Mouse (Mus musculus): ENCODE measurements at regions not wholly inside any gene's neighbourhood (a gene's known extent, or its start where the extent isn't known, plus 50 kb on each side); places are given as distances from the start of the nearest gene placed in this dataset.
"Not testable (repeated sequence)": the region's sequence is repeated elsewhere in the genome, so short reads cannot be mapped to it uniquely, and the experiment has no call there.

GRCm38 (mm10) chr11:40477294-40477693 is 217.7 kb downstream of the Mat2b start:
- Histone ChIP-seq H3K4me1 (ENCODE audit: control insufficient read depth, insufficient read depth, low read length) (no peaks in the 10 kb centered on the region), H3K9ac (replicated peaks; ENCODE audit: low read length) (no peak overlapping the region), H3K27me3 (ENCODE audit: control insufficient read depth, insufficient read depth, low read length) (no peaks in the 10 kb centered on the region), H3K9me3 (replicated peaks; ENCODE audit: control insufficient read depth, low read length) (no peaks in the 10 kb centered on the region), H3K36me3 (replicated peaks; ENCODE audit: control insufficient read depth, insufficient read depth, low read depth, low read length) (no peaks in the 10 kb centered on the region), H3K4me2 (ENCODE audit: low read depth, low read length) (no peak overlapping the region), H3K4me3 (ENCODE audit: low read depth, low read length) (no peak overlapping the region), H3K27ac (replicated peaks; ENCODE audit: low read depth, low read length) (no peak overlapping the region)
- ATAC-seq (replicated peaks; ENCODE audit: insufficient number of reproducible peaks, low FRiP score, low TSS enrichment, low read depth) (no peak), DNase-seq (ENCODE audit: low spot score) (no peak)
- WGBS = 21% methylated on average over 7 of the region's 7 CpGs

- ATAC-seq (replicated peaks; ENCODE audit: insufficient number of reproducible peaks, low FRiP score, low TSS enrichment, low read depth) = peak; percentile 72
- Histone ChIP-seq H3K27me3 (ENCODE audit: control insufficient read depth, insufficient read depth, low read length) (no peaks in the 10 kb centered on the region), H3K9ac (replicated peaks; ENCODE audit: low read length) (no peak overlapping the region), H3K36me3 (replicated peaks; ENCODE audit: control insufficient read depth, insufficient read depth, low read depth, low read length) (no peaks in the 10 kb centered on the region), H3K4me3 (ENCODE audit: low read depth, low read length) (no peak overlapping the region), H3K4me1 (ENCODE audit: control insufficient read depth, insufficient read depth, low read length) (no peaks in the 10 kb centered on the region), H3K9me3 (replicated peaks; ENCODE audit: control insufficient read depth, low read length) (no peaks in the 10 kb centered on the region), H3K4me2 (ENCODE audit: low read depth, low read length) (no peak overlapping the region), H3K27ac (replicated peaks; ENCODE audit: low read depth, low read length) (no peak overlapping the region)
- WGBS = 24% methylated on average over 6 of the region's 6 CpGs
- peak; percentile 77 for DNase-seq (ENCODE audit: low spot score)
Observed at GRCm38 (mm10) chr11:40469080-40469705, 225.8 kb downstream of the Mat2b start.

GRCm38 (mm10) chr11:40456571-40456970 is 238.4 kb downstream of the Mat2b start:
- no peak overlapping the region for H3K4me3 ChIP-seq (ENCODE audit: low read depth, low read length)
- no peak overlapping the region for H3K4me2 ChIP-seq (ENCODE audit: low read depth, low read length)
- no peaks in the 10 kb centered on the region for H3K36me3 ChIP-seq (replicated peaks; ENCODE audit: control insufficient read depth, insufficient read depth, low read depth, low read length)
- no peak overlapping the region for H3K9ac ChIP-seq (replicated peaks; ENCODE audit: low read length)
- ATAC-seq (replicated peaks; ENCODE audit: insufficient number of reproducible peaks, low FRiP score, low TSS enrichment, low read depth) (no peak), DNase-seq (ENCODE audit: low spot score) (no peak)
- no peaks in the 10 kb centered on the region for H3K27me3 ChIP-seq (ENCODE audit: control insufficient read depth, insufficient read depth, low read length)
- 68% methylated on average over 6 of the region's 6 CpGs for WGBS
- no peaks in the 10 kb centered on the region for H3K4me1 ChIP-seq (ENCODE audit: control insufficient read depth, insufficient read depth, low read length)
- H3K9me3 ChIP-seq (replicated peaks; ENCODE audit: control insufficient read depth, low read length) = no peaks in the 10 kb centered on the region
- H3K27ac ChIP-seq (replicated peaks; ENCODE audit: low read depth, low read length) = no peak overlapping the region

- not testable (repeated sequence) for H3K27me3 ChIP-seq (ENCODE audit: control insufficient read depth, insufficient read depth, low read length); ATAC-seq (replicated peaks; ENCODE audit: insufficient number of reproducible peaks, low FRiP score, low TSS enrichment, low read depth); H3K4me1 ChIP-seq (ENCODE audit: control insufficient read depth, insufficient read depth, low read length); H3K4me3 ChIP-seq (ENCODE audit: low read depth, low read length); H3K9ac ChIP-seq (replicated peaks; ENCODE audit: low read length); H3K9me3 ChIP-seq (replicated peaks; ENCODE audit: control insufficient read depth, low read length); H3K4me2 ChIP-seq (ENCODE audit: low read depth, low read length); H3K36me3 ChIP-seq (replicated peaks; ENCODE audit: control insufficient read depth, insufficient read depth, low read depth, low read length); DNase-seq (ENCODE audit: low spot score); H3K27ac ChIP-seq (replicated peaks; ENCODE audit: low read depth, low read length)
Observed at GRCm38 (mm10) chr11:40454994-40455393, 240.0 kb downstream of the Mat2b start.

GRCm38 (mm10) chr11:40446846-40447245 is 248.2 kb downstream of the Mat2b start:
- DNase-seq (ENCODE audit: low spot score) = no peak
- WGBS = 85% methylated on average over 2 of the region's 2 CpGs

GRCm38 (mm10) chr11:40434002-40434401 is 261.0 kb downstream of the Mat2b start:
- Histone ChIP-seq H3K27ac (replicated peaks; ENCODE audit: low read depth, low read length) (no peak overlapping the region), H3K9me3 (replicated peaks; ENCODE audit: control insufficient read depth, low read length) (no peaks in the 10 kb centered on the region), H3K4me1 (ENCODE audit: control insufficient read depth, insufficient read depth, low read length) (no peaks in the 10 kb centered on the region), H3K9ac (replicated peaks; ENCODE audit: low read length) (no peak overlapping the region), H3K4me3 (ENCODE audit: low read depth, low read length) (no peak overlapping the region), H3K27me3 (ENCODE audit: control insufficient read depth, insufficient read depth, low read length) (no peaks in the 10 kb centered on the region), H3K4me2 (ENCODE audit: low read depth, low read length) (no peak overlapping the region), H3K36me3 (replicated peaks; ENCODE audit: control insufficient read depth, insufficient read depth, low read depth, low read length) (no peaks in the 10 kb centered on the region)
- DNase-seq (ENCODE audit: low spot score) (no peak), ATAC-seq (replicated peaks; ENCODE audit: insufficient number of reproducible peaks, low FRiP score, low TSS enrichment, low read depth) (no peak)
- 81% methylated on average over 1 of the region's 1 CpGs for WGBS

More at GRCm38 (mm10) chr11:40446846-40447245, 248.2 kb downstream of the Mat2b start:
- no peaks in the 10 kb centered on the region for H3K9me3 ChIP-seq (replicated peaks; ENCODE audit: control insufficient read depth, low read length)
- H3K4me3 ChIP-seq (ENCODE audit: low read depth, low read length) = no peak overlapping the region
- no peaks in the 10 kb centered on the region for H3K27me3 ChIP-seq (ENCODE audit: control insufficient read depth, insufficient read depth, low read length)
- H3K4me2 ChIP-seq (ENCODE audit: low read depth, low read length) = no peak overlapping the region
- H3K27ac ChIP-seq (replicated peaks; ENCODE audit: low read depth, low read length) = no peak overlapping the region
- no peak overlapping the region for H3K9ac ChIP-seq (replicated peaks; ENCODE audit: low read length)
- ATAC-seq (replicated peaks; ENCODE audit: insufficient number of reproducible peaks, low FRiP score, low TSS enrichment, low read depth) = no peak
- no peaks in the 10 kb centered on the region for H3K4me1 ChIP-seq (ENCODE audit: control insufficient read depth, insufficient read depth, low read length)
- no peaks in the 10 kb centered on the region for H3K36me3 ChIP-seq (replicated peaks; ENCODE audit: control insufficient read depth, insufficient read depth, low read depth, low read length)

- no peak overlapping the region for H3K27ac ChIP-seq (replicated peaks; ENCODE audit: low read depth, low read length)
- WGBS = 87% methylated on average over 2 of the region's 2 CpGs
- ATAC-seq (replicated peaks; ENCODE audit: insufficient number of reproducible peaks, low FRiP score, low TSS enrichment, low read depth) (no peak), DNase-seq (ENCODE audit: low spot score) (no peak)
- no peaks in the 10 kb centered on the region for H3K27me3 ChIP-seq (ENCODE audit: control insufficient read depth, insufficient read depth, low read length)
- H3K4me3 ChIP-seq (ENCODE audit: low read depth, low read length) = no peak overlapping the region
- no peaks in the 10 kb centered on the region for H3K4me1 ChIP-seq (ENCODE audit: control insufficient read depth, insufficient read depth, low read length)
- H3K9me3 ChIP-seq (replicated peaks; ENCODE audit: control insufficient read depth, low read length) = no peaks in the 10 kb centered on the region
- no peaks in the 10 kb centered on the region for H3K36me3 ChIP-seq (replicated peaks; ENCODE audit: control insufficient read depth, insufficient read depth, low read depth, low read length)
- no peak overlapping the region for H3K4me2 ChIP-seq (ENCODE audit: low read depth, low read length)
- H3K9ac ChIP-seq (replicated peaks; ENCODE audit: low read length) = no peak overlapping the region
Observed at GRCm38 (mm10) chr11:40428858-40429257, 266.1 kb downstream of the Mat2b start.

- 76% methylated on average over 3 of the region's 3 CpGs for WGBS
- DNase-seq (ENCODE audit: low spot score) (no peak), ATAC-seq (replicated peaks; ENCODE audit: insufficient number of reproducible peaks, low FRiP score, low TSS enrichment, low read depth) (no peak)
- no peak overlapping the region for H3K4me3 ChIP-seq (ENCODE audit: low read depth, low read length)
- no peak overlapping the region for H3K9ac ChIP-seq (replicated peaks; ENCODE audit: low read length)
- no peak overlapping the region for H3K4me2 ChIP-seq (ENCODE audit: low read depth, low read length)
- H3K9me3 ChIP-seq (replicated peaks; ENCODE audit: control insufficient read depth, low read length) = no peaks in the 10 kb centered on the region
- H3K4me1 ChIP-seq (ENCODE audit: control insufficient read depth, insufficient read depth, low read length) = no peaks in the 10 kb centered on the region
- H3K27me3 ChIP-seq (ENCODE audit: control insufficient read depth, insufficient read depth, low read length) = no peaks in the 10 kb centered on the region
- no peaks in the 10 kb centered on the region for H3K36me3 ChIP-seq (replicated peaks; ENCODE audit: control insufficient read depth, insufficient read depth, low read depth, low read length)
- no peak overlapping the region for H3K27ac ChIP-seq (replicated peaks; ENCODE audit: low read depth, low read length)
Observed at GRCm38 (mm10) chr11:40424316-40424715, 270.7 kb downstream of the Mat2b start.
